Mouse (Mus musculus) liver, embryonic 12.5 days (tissue): ENCODE results near the gene Alkbh8. TPM values are rescaled to one million over a fixed set of nuclear protein-coding genes. Genes with fewer than 3 reads are reported as not detected.
A peak's percentile ranks its signal among the peaks of the same experiment; 100 is the strongest.
"Not testable (repeated sequence)": the region's sequence is repeated elsewhere in the genome, so short reads cannot be mapped to it uniquely, and the experiment has no call there.

ENCODE experiments used
- ATAC-seq: fragments of 200-750 bp; cut with Nextera tagmentation; 2 replicates; pipeline ENCODE4 v1.8.0; 2017; ENCODE audit warnings: moderate number of reproducible peaks, mild to moderate bottlenecking, moderate library complexity
- H3K27ac ChIP-seq: fragments of 300-500 bp; sonication (generic); 2 replicates; pipeline ENCODE4 v1.5.1; 2016; ENCODE audit warnings: mild to moderate bottlenecking
- H3K27me3 ChIP-seq: fragments of 300-500 bp; sonication (generic); replicated peaks from 2 replicates; pipeline ENCODE4 v1.6.1; 2016; ENCODE audit warnings: mild to moderate bottlenecking, moderate library complexity
- H3K36me3 ChIP-seq: fragments of 300-500 bp; sonication (generic); 2 replicates; pipeline ENCODE4 v1.6.1; 2016; ENCODE audit warnings: mild to moderate bottlenecking, moderate library complexity
- H3K4me1 ChIP-seq: fragments of 300-500 bp; sonication (generic); 2 replicates; pipeline ENCODE4 v1.6.1; 2016
- H3K4me2 ChIP-seq: fragments of 300-500 bp; sonication (generic); 2 replicates; pipeline ENCODE4 v1.6.1; 2016; ENCODE audit warnings: mild to moderate bottlenecking, moderate library complexity
- H3K4me3 ChIP-seq: fragments of 300-500 bp; sonication (generic); 2 replicates; pipeline ENCODE4 v1.5.1; 2016; ENCODE audit warnings: mild to moderate bottlenecking, moderate library complexity
- H3K9ac ChIP-seq: fragments of 300-500 bp; sonication (generic); 2 replicates; pipeline ENCODE4 v1.6.1; 2016; ENCODE audit warnings: mild to moderate bottlenecking, moderate library complexity
- H3K9me3 ChIP-seq: fragments of 300-500 bp; sonication (generic); replicated peaks from 2 replicates; pipeline ENCODE4 v1.6.1; 2016; ENCODE audit warnings: mild to moderate bottlenecking, moderate library complexity
- WGBS: fragments of 180-500 bp; shearing (Covaris S2); methylation state at CpG from one replicate; pipeline ENCODE4 v1.1.7; 2016; ENCODE audit not compliant: insufficient replicate concordance; 5-methylcytosine and 5-hydroxymethylcytosine counted together
- polyA plus RNA-seq: library from polyadenylated mRNA; unstranded; fragments of >200 nt; fragmentation: Nextera tagmentation; extraction: Ambion mirVana; gene quantifications from 2 replicates; pipeline ENCODE4 v1.2.1, GENCODE M21; 2016

Alkbh8 gene
- polyA plus RNA-seq, 1 experiment from 2014 or later = 33.4 TPM

DNA sequence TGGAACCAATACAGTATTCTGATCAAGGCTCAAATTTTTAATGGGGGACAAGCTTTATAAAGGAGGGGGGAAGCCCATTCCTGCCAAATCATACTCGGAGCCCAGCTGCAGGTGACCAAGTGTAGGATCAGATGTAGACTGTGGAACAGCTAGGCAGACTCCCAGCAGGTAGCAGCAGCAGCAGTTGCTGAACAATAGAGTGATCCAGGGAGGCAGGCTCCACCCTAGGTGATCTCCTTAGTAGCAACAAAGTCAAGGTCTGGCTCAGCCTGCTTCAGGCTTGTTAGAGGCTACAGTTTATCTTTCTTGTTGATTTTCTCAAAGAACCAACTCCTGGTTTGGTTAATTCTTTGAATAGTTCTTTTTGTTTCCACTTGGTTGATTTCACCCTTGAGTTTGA lies 41.4 kb downstream of the Alkbh8 start:
- H3K9ac ChIP-seq, H3K4me3 ChIP-seq, H3K27me3 ChIP-seq, ATAC-seq, H3K4me2 ChIP-seq, H3K9me3 ChIP-seq, H3K4me1 ChIP-seq, H3K27ac ChIP-seq: not testable (repeated sequence)
- WGBS = 54% methylated on average over 1 of the region's 1 CpGs
- H3K36me3 ChIP-seq = peaks cover 63% of the 10 kb centered on the region

- peaks cover 15% of the 10 kb centered on the region for H3K4me1 ChIP-seq
These were observed 68.6 kb downstream of the Alkbh8 start, which contains the start of gene Cwf19l2 for GRCm38 (mm10) chr9:3403251-3404208. Gene Cwf19l2, plus strand, starts transcription at chr9:3403592.

DNA sequence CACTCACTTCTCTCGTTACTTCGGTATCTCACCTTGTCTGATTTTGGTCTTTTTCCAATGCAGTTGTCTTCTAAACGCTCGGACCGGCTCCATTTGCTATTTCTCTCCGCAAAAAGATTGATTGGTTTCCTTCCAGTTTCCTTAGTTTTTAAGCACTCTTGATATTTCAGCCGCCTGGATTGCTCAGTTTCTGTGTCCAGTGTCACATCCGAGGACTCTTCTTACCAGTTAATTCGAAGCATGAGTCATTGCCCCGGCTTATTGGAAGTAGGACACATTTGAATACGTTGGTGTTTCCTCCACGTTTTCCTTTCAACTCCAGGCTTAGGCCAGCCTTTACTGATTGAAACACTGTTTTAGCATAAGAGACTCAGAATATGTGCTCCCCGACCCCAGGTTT lies 69.4 kb downstream of the Alkbh8 start:
- no peaks in the 10 kb centered on the region for H3K9me3 ChIP-seq
- H3K27me3 ChIP-seq = no peaks in the 10 kb centered on the region
- ATAC-seq = no peak
- WGBS = under 1% methylated on average over 13 of the region's 13 CpGs
- H3K36me3 ChIP-seq = no peaks in the 10 kb centered on the region
- H3K27ac ChIP-seq = peak overlapping the region; percentile 81
- peaks cover 15% of the 10 kb centered on the region for H3K4me1 ChIP-seq
- H3K4me3 ChIP-seq = peak overlapping the region; percentile 75
- H3K4me2 ChIP-seq = peak overlapping the region; percentile 74
- H3K9ac ChIP-seq = peak overlapping the region; percentile 72

More at GRCm38 (mm10) chr9:3403251-3404208, 68.6 kb downstream of the Alkbh8 start, which contains the start of gene Cwf19l2:
- H3K36me3 ChIP-seq = no peaks in the 10 kb centered on the region
- peak; percentile 88 for ATAC-seq
- H3K4me2 ChIP-seq = peak within 1 kb of the TSS; percentile 74
- H3K27ac ChIP-seq = peak within 1 kb of the TSS; percentile 81
- under 1% methylated on average over 28 of the region's 28 CpGs for WGBS
- no peaks in the 10 kb centered on the region for H3K9me3 ChIP-seq
- no peaks in the 10 kb centered on the region for H3K27me3 ChIP-seq
- H3K4me3 ChIP-seq = peak within 1 kb of the TSS; percentile 75
- peak within 1 kb of the TSS; percentile 72 for H3K9ac ChIP-seq

DNA sequence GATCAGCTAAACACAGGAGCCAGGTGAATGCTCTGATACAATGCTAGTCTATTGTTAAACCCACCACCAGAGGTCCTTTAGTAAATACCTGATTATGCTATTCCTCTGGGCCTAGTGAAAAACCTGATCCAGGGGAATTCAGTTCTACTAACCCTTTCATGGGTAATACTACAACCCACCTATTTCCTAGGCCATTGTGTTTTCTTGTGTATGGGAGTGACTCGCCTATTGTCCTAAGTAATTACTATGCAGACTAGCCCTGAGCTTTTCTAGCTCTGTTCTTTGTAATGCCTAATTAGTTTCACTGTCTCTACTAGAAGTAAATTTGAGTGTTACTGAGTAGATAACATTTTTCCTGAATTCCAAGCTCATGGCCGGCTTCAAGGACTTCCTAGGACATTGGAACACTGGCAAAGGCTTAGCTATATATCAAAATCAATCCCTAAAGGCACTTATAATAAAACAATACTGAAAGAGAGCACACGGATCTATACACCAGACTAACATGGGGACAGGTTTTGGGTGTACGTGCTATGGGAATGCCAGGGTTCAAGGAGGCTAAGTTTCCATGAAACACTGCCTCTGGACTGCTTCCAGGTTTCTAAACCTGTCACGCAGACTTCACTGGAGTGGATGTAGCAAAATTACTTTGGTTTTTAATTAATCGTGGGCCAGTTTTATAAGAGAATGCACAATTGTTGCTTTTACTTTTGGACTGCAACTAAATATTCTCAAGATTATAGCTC lies 104.8 kb downstream of the Alkbh8 start:
- H3K27ac ChIP-seq, ATAC-seq, H3K4me3 ChIP-seq, H3K9me3 ChIP-seq, H3K9ac ChIP-seq, H3K4me1 ChIP-seq, H3K4me2 ChIP-seq, H3K27me3 ChIP-seq, H3K36me3 ChIP-seq: not testable (repeated sequence)
- WGBS = 79% methylated on average over 6 of the region's 6 CpGs

Other genes with a start within 250 kb of the Alkbh8 start
- 7.1 and 7.5 TPM in 2 replicates for gene Cwf19l2, start 68.5 kb downstream of the Alkbh8 start, polyA plus RNA-seq
- 0.13 and 0.27 TPM in 2 replicates for gene Gucy1a2, start 197.6 kb downstream of the Alkbh8 start, polyA plus RNA-seq